8 mouse cellular contexts compared by ENCODE assay signal in genomic region chr7:68102456-68103177, GRCm38 (mm10).
DNase-seq lines count a peak whose midpoint lies in the region; ATAC-seq lines count a peak whose summit lies in the region.

No protein-coding gene starts in this region.

- H3K36me3 ChIP-seq in midbrain, embryonic 12.5 days = no peaks in the 10 kb centered on the region
- H3K36me3 ChIP-seq in midbrain, embryonic 10.5 days = no peaks in the 10 kb centered on the region
- H3K36me3 ChIP-seq in embryonic facial prominence, embryonic 14.5 days (ENCODE audit: control insufficient read depth, insufficient read depth, low read length) = no peaks in the 10 kb centered on the region

- H3K9ac ChIP-seq in midbrain, embryonic 12.5 days (replicated peaks) = no peak overlapping the region
- no peak overlapping the region for H3K9ac ChIP-seq in embryonic facial prominence, embryonic 14.5 days (ENCODE audit: low read depth, low read length)

- no peak overlapping the region for H3K27ac ChIP-seq in midbrain, embryonic 12.5 days (replicated peaks)
- no peak overlapping the region for H3K27ac ChIP-seq in midbrain, embryonic 10.5 days (replicated peaks)
- H3K27ac ChIP-seq in embryonic facial prominence, embryonic 14.5 days (replicated peaks; ENCODE audit: low read depth, low read length) = peak overlapping the region; percentile 11; the same call in 1 of the 2 replicates

- ATAC-seq in cerebellum, adult (ENCODE audit: insufficient number of reproducible peaks, low FRiP score, low TSS enrichment) = peak; percentile 49; the same call in 1 of the 2 replicates
- 0 out of 2 replicates have a peak, but pooled peaks have one; percentile 44 for ATAC-seq in midbrain, embryonic 12.5 days (ENCODE audit: low FRiP score, low read depth)
- ATAC-seq in embryonic facial prominence, embryonic 14.5 days (ENCODE audit: low read depth) = no peak
- ATAC-seq in megakaryocyte, adult 5-6 weeks (ENCODE audit: poor library complexity, severe bottlenecking) = peak; percentile 74

- no peaks in the 10 kb centered on the region for H3K9me3 ChIP-seq in midbrain, embryonic 12.5 days
- no peaks in the 10 kb centered on the region for H3K9me3 ChIP-seq in midbrain, embryonic 10.5 days (replicated peaks)
- H3K9me3 ChIP-seq in embryonic facial prominence, embryonic 14.5 days (ENCODE audit: control insufficient read depth, low read length) = no peaks in the 10 kb centered on the region

- no peak overlapping the region for H3K4me3 ChIP-seq in midbrain, embryonic 12.5 days
- H3K4me3 ChIP-seq in midbrain, embryonic 10.5 days = no peak overlapping the region
- H3K4me3 ChIP-seq in embryonic facial prominence, embryonic 14.5 days (ENCODE audit: low read depth, low read length) = no peak overlapping the region

- H3K27me3 ChIP-seq in midbrain, embryonic 12.5 days = no peaks in the 10 kb centered on the region
- H3K27me3 ChIP-seq in midbrain, embryonic 10.5 days (ENCODE audit: low read depth, poor library complexity, severe bottlenecking) = no peaks in the 10 kb centered on the region
- no peaks in the 10 kb centered on the region for H3K27me3 ChIP-seq in embryonic facial prominence, embryonic 14.5 days (replicated peaks; ENCODE audit: control insufficient read depth, insufficient read depth, low read length)

- no peak for DNase-seq in cerebellum, postnatal 36 days
- DNase-seq in midbrain, embryonic 10.5 days (ENCODE audit: low spot score) = no peak
- peak; percentile 76 for DNase-seq in embryonic facial prominence, embryonic 14.5 days (ENCODE audit: low spot score)
- peak; percentile 75 for DNase-seq in kidney, postnatal 10 days
- DNase-seq in embryo, embryonic 10 days (ENCODE audit: low spot score) = no peak

- peaks cover 16% of the 10 kb centered on the region for H3K4me1 ChIP-seq in midbrain, embryonic 12.5 days
- peaks cover 28% of the 10 kb centered on the region for H3K4me1 ChIP-seq in midbrain, embryonic 10.5 days
- H3K4me1 ChIP-seq in embryonic facial prominence, embryonic 14.5 days (ENCODE audit: control insufficient read depth, insufficient read depth, low read length) = peaks cover 17% of the 10 kb centered on the region; the same call in 1 of the 2 replicates

- H3K4me2 ChIP-seq in midbrain, embryonic 12.5 days (replicated peaks) = no peak overlapping the region
- no peak overlapping the region for H3K4me2 ChIP-seq in embryonic facial prominence, embryonic 14.5 days (ENCODE audit: low read depth, low read length)

- whole genome bisulfite sequencing in midbrain, embryonic 12.5 days = 79% methylated on average over 15 of the region's 15 CpGs
- WGBS in midbrain, embryonic 10.5 days = 85% methylated on average over 15 of the region's 15 CpGs
- 51% methylated on average over 15 of the region's 15 CpGs for WGBS in embryonic facial prominence, embryonic 14.5 days

Comparison
In these comparisons a context has a peak if more than half of its experiments do, and no peak if none do; other contexts are left out.
1. DNase-seq: peak in embryonic facial prominence, embryonic 14.5 days (single experiment) and kidney, postnatal 10 days (single experiment); none in cerebellum, postnatal 36 days (0 of 2), midbrain, embryonic 10.5 days (single experiment) and embryo, embryonic 10 days (single experiment).